Mouse (Mus musculus) liver, postnatal 0 days (tissue): ENCODE measurements at regions not wholly inside any gene's neighbourhood (a gene's known extent, or its start where the extent isn't known, plus 50 kb on each side); places are given as distances from the start of the nearest gene placed in this dataset.

Experiments used
- CTCF ChIP-seq: sonication (generic); IDR thresholded peaks from 2 replicates; pipeline ENCODE4 v1.5.1; 2016; ENCODE audit warnings: antibody characterized with exemption, low read depth
- EP300 ChIP-seq: IDR thresholded peaks from 2 replicates; pipeline ENCODE4 v1.6.1; 2016; ENCODE audit warnings: antibody characterized with exemption, low read depth, mild to moderate bottlenecking

DNA sequence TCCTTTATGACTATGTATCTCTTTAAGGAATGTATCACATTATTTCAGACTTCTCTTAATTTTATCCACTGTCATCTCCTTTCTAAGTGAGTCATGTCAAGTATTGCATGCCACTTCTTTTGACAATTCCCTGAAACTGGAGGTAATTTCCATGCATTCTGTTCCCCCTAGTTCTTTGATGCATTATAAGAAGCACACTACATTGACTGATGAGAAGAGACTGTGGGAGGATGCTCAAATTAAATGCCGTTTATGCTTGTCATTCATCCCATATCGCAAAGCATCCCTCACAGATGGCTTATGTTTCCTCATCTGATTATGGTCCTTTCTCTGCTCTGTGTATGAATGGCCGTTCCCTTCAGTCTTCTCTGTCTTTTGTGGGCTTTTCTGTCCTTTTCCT lies 57.2 kb upstream of the Hypm start:
- TF ChIP-seq EP300 (no peak), CTCF (no peak)
